Mouse (Mus musculus): Measurements from ENCODE around the gene Mmadhc. TPM values are rescaled to one million over a fixed set of nuclear protein-coding genes. Genes with fewer than 3 reads are reported as not detected.

Gene Mmadhc
- total and polyA plus RNA-seq, 2 experiments, result 37.9 to 74.2 TPM

DNA sequence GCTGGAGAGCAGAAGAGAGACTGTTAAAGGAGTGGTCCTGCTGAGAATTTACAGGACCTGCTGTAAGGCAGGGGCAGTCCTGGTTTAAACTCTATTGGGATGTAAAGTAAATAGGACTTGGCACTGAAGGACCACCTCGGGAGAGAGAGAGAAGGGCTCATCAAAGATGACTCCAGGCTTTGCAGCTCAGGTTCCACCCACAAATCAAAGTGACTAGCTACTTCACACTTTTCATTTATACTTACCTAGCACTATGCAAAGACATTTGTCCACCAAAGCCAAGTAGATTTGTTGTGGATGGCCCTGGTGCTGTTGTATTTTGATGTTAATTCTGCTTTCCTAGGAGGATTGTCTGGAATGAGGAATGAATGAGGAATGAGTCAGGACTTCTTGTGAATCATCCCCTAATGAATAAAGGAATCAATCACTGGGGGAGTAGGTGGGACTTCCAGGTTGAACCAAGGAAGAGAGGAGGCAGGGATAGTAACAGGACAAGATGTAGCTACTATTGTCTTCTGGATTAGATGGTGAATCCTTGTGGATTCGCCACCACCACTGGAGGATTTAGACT, 31.3 kb downstream of the Mmadhc start:
- H3K27me3 ChIP-seq (ENCODE audit: control insufficient read depth, insufficient read depth, low read length), result no peaks in the 10 kb centered on the region
- no peak overlapping the region for H3K4me3 ChIP-seq (ENCODE audit: insufficient read depth, low read depth, low read length)
- 60% methylated on average over 2 of the region's 2 CpGs for WGBS
- DNase-seq (ENCODE audit: extremely low read depth, low read depth, low spot score), result no peak
- no peaks in the 10 kb centered on the region for H3K79me2 ChIP-seq (ENCODE audit: control insufficient read depth, insufficient read depth, low read length)
- H3K36me3 ChIP-seq (ENCODE audit: control insufficient read depth, insufficient read depth, low read length), result no peaks in the 10 kb centered on the region
- no peak overlapping the region for H3K27ac ChIP-seq (replicated peaks; ENCODE audit: insufficient read depth, low read depth, low read length)
- no peak overlapping the region for H3K9ac ChIP-seq (ENCODE audit: low read depth, low read length)
- H3K4me1 ChIP-seq (ENCODE audit: control insufficient read depth, insufficient read depth, low read length), result no peaks in the 10 kb centered on the region
- TF ChIP-seq POLR2A (IDR thresholded peaks at IDR 0.05; ENCODE audit: extremely low read depth, insufficient read depth, low read length) (no peak), CTCF (IDR thresholded peaks at IDR 0.05; ENCODE audit: low read depth, low read length) (no peak)

DNA sequence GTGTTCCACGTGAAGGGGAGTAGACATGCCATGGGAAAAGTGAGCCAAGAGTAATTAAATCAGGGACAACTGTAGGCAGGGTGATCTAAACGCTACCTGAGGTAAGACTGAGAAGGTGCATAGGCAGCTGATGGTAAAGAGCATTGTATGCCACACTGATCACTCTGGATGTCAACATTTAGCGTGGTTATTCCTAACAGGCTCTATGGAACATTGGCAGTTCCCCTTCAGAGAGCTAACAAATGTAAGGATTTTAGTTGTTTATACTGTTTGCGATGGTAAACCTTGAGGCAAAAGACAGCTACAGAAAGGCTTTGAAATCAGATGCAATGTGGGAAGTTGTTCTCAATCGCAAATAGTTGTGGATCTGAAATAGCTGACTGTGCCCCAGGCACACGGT, 32.5 kb downstream of the Mmadhc start:
- TF ChIP-seq POLR2A (IDR thresholded peaks at IDR 0.05; ENCODE audit: extremely low read depth, insufficient read depth, low read length) (no peak), CTCF (IDR thresholded peaks at IDR 0.05; ENCODE audit: low read depth, low read length) (no peak)
- H3K36me3 ChIP-seq (ENCODE audit: control insufficient read depth, insufficient read depth, low read length), result no peaks in the 10 kb centered on the region
- no peak overlapping the region for H3K4me3 ChIP-seq (ENCODE audit: insufficient read depth, low read depth, low read length)
- WGBS, result 78% methylated on average over 6 of the region's 6 CpGs
- H3K27me3 ChIP-seq (ENCODE audit: control insufficient read depth, insufficient read depth, low read length), result no peaks in the 10 kb centered on the region
- DNase-seq (ENCODE audit: extremely low read depth, low read depth, low spot score), result no peak
- no peaks in the 10 kb centered on the region for H3K4me1 ChIP-seq (ENCODE audit: control insufficient read depth, insufficient read depth, low read length)
- no peaks in the 10 kb centered on the region for H3K79me2 ChIP-seq (ENCODE audit: control insufficient read depth, insufficient read depth, low read length)
- no peak overlapping the region for H3K9ac ChIP-seq (ENCODE audit: low read depth, low read length)
- no peak overlapping the region for H3K27ac ChIP-seq (replicated peaks; ENCODE audit: insufficient read depth, low read depth, low read length)

DNA sequence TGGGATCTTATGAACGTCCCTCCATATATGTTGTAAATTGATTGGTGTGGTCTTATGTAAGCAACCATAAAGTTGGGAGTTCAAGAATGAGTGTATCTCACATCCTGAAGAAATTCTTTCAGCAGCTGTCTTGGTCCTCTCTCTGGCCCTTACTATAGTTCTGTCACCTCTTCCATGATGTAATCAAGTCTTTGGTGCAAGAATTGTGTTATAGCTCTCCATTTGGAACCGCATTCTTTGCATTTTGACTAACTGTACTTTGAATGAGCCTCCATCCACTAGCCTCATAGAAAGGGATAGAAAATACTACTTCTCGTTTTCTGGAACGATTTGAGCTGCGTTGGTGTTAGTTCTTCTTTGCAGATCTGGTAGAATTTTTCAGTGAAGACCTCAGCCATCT, 41.6 kb downstream of the Mmadhc start:
- Histone ChIP-seq H3K4me1 (ENCODE audit: control insufficient read depth, insufficient read depth, low read length) (no peaks in the 10 kb centered on the region), H3K36me3 (ENCODE audit: control insufficient read depth, insufficient read depth, low read length) (no peaks in the 10 kb centered on the region), H3K9ac (ENCODE audit: low read depth, low read length) (no peak overlapping the region), H3K4me3 (ENCODE audit: insufficient read depth, low read depth, low read length) (no peak overlapping the region), H3K27me3 (ENCODE audit: control insufficient read depth, insufficient read depth, low read length) (no peaks in the 10 kb centered on the region), H3K79me2 (ENCODE audit: control insufficient read depth, insufficient read depth, low read length) (no peaks in the 10 kb centered on the region), H3K27ac (replicated peaks; ENCODE audit: insufficient read depth, low read depth, low read length) (no peak overlapping the region)
- DNase-seq (ENCODE audit: extremely low read depth, low read depth, low spot score), result no peak
- WGBS, result 79% methylated on average over 5 of the region's 5 CpGs
- TF ChIP-seq CTCF (IDR thresholded peaks at IDR 0.05; ENCODE audit: low read depth, low read length) (no peak), POLR2A (IDR thresholded peaks at IDR 0.05; ENCODE audit: extremely low read depth, insufficient read depth, low read length) (no peak)

DNA sequence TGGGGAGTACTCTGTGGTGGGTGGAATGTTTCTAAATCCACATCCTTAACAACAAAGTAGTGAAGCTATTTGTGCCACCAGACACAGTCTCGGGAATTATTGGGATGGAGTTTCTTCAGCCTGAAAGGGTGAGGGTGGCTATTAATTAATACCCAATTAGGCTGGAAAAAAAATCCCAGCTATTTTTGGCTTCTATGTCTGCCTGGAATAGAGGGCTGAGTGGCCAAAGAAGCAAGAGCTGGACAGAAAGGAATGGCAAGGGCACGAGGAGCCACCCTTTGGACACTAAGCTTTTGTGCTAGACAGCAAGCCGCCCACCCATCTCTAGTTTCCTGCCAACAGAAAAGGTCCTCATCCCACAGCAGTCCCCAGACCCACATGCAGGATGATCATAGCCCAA, 48.0 kb downstream of the Mmadhc start:
- Histone ChIP-seq H3K4me3 (ENCODE audit: insufficient read depth, low read depth, low read length) (no peak overlapping the region), H3K79me2 (ENCODE audit: control insufficient read depth, insufficient read depth, low read length) (no peaks in the 10 kb centered on the region), H3K27ac (replicated peaks; ENCODE audit: insufficient read depth, low read depth, low read length) (no peak overlapping the region), H3K4me1 (ENCODE audit: control insufficient read depth, insufficient read depth, low read length) (no peaks in the 10 kb centered on the region), H3K36me3 (ENCODE audit: control insufficient read depth, insufficient read depth, low read length) (no peaks in the 10 kb centered on the region), H3K27me3 (ENCODE audit: control insufficient read depth, insufficient read depth, low read length) (no peaks in the 10 kb centered on the region), H3K9ac (ENCODE audit: low read depth, low read length) (no peak overlapping the region)
- no peak for DNase-seq (ENCODE audit: extremely low read depth, low read depth, low spot score)
- TF ChIP-seq CTCF (IDR thresholded peaks at IDR 0.05; ENCODE audit: low read depth, low read length), result no peak
- TF ChIP-seq POLR2A (IDR thresholded peaks at IDR 0.05; ENCODE audit: extremely low read depth, insufficient read depth, low read length), result no peak
- 79% methylated on average over 3 of the region's 3 CpGs for WGBS

DNA sequence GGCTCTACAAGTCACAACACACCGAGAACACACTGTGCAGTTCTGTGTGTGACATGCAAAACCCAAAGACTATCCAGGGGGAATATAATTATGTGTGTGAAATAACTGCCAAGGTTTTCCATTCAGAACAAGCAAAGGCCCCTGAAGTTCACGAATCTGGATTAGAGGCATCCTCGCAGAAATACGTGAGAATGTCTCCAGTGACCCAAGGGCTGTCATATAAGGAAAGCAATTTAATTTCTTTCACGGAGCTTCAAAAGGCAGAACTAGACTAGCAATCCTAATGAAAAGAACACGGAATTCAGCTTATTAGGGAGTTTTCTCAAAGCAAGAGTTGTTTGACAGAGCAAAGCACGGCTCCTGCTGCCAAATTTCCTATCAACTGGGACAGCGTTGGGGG, 63.1 kb downstream of the Mmadhc start:
- Histone ChIP-seq H3K4me1 (ENCODE audit: control insufficient read depth, insufficient read depth, low read length) (no peaks in the 10 kb centered on the region), H3K27ac (replicated peaks; ENCODE audit: insufficient read depth, low read depth, low read length) (no peak overlapping the region), H3K36me3 (ENCODE audit: control insufficient read depth, insufficient read depth, low read length) (no peaks in the 10 kb centered on the region), H3K9ac (ENCODE audit: low read depth, low read length) (no peak overlapping the region), H3K79me2 (ENCODE audit: control insufficient read depth, insufficient read depth, low read length) (no peaks in the 10 kb centered on the region), H3K27me3 (ENCODE audit: control insufficient read depth, insufficient read depth, low read length) (no peaks in the 10 kb centered on the region), H3K4me3 (ENCODE audit: insufficient read depth, low read depth, low read length) (no peak overlapping the region)
- TF ChIP-seq CTCF (IDR thresholded peaks at IDR 0.05; ENCODE audit: low read depth, low read length) (no peak), POLR2A (IDR thresholded peaks at IDR 0.05; ENCODE audit: extremely low read depth, insufficient read depth, low read length) (no peak)
- no peak for DNase-seq (ENCODE audit: extremely low read depth, low read depth, low spot score)
- 78% methylated on average over 8 of the region's 8 CpGs for WGBS

Other genes with a start within 250 kb of the Mmadhc start
- 0.09 and 0.20 TPM in 2 replicates for gene Lypd6, start 230.4 kb downstream of the Mmadhc start, total RNA-seq (2014; rRNA removed)
- gene Lypd6, start 230.4 kb downstream of the Mmadhc start, polyA plus RNA-seq (2012; rRNA removed), result 0.02 and 0.06 TPM in 2 replicates

Data from liver, adult 2 months (tissue).